Mouse (Mus musculus) inflammation-experienced regulatory T-cells (primary cell): ENCODE measurements around the gene Msmp. TPM values are rescaled to one million over a fixed set of nuclear protein-coding genes. Genes with fewer than 3 reads are reported as not detected.

Experiments used
- polyA plus RNA-seq, 2 experiments: library from polyadenylated mRNA; unstranded; fragments of 100-300 nt; shearing (Covaris generic); gene quantifications; one replicate each; pipeline ENCODE4 v1.2.1; 2017

Msmp gene
- 1 to 10 TPM; 3.0 to 3.9 TPM for polyA plus RNA-seq

DNA sequence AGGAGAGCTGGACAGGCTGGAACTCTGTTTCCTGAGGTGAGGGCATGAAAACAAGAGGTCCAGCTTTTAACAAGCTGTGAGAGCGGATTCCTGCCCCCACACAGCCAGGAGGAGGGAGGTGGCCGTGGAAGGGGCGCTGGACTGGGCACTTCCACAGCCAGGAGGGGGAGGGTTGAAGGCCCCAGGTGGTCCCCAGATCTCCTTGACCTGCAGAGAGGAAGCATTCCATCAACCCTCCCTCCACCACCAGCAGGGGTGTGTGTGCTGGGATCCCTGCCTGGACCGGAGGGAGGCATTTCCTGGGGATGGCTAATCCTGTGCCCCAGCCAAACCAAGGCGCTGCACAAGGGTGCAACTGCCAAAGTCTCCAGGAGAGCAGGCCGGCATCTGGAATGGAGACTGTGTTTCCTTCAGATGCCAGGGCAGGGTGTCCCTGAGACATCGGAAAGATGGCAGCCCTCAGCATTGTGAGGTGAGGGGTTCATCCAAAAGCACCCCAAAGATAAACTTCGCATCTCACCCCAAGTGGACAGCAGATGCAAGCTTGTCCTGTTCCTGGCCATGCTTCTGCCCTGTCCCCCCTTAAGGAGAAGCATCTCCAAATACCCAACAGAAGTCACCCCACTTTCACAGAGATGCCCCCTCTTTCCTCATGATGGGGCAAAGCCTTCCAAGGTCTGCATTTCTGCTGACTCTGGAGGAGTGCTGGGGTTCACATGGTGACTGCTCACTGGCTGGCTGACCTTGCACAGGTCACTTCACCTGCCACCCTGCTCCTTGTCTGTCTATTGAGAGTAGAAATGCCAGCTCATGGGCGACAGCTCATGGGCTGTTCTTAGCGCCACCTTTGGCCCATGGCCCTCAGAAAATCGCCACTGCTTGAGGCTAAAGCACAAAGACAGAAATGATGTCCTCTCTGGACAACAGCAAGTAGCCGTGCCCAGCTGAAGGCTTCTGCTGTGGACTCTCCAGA is at the start of gene Msmp:
Gene Msmp, minus strand, starts transcription at position 51 of the 973 bp plus-strand sequence.

DNA sequence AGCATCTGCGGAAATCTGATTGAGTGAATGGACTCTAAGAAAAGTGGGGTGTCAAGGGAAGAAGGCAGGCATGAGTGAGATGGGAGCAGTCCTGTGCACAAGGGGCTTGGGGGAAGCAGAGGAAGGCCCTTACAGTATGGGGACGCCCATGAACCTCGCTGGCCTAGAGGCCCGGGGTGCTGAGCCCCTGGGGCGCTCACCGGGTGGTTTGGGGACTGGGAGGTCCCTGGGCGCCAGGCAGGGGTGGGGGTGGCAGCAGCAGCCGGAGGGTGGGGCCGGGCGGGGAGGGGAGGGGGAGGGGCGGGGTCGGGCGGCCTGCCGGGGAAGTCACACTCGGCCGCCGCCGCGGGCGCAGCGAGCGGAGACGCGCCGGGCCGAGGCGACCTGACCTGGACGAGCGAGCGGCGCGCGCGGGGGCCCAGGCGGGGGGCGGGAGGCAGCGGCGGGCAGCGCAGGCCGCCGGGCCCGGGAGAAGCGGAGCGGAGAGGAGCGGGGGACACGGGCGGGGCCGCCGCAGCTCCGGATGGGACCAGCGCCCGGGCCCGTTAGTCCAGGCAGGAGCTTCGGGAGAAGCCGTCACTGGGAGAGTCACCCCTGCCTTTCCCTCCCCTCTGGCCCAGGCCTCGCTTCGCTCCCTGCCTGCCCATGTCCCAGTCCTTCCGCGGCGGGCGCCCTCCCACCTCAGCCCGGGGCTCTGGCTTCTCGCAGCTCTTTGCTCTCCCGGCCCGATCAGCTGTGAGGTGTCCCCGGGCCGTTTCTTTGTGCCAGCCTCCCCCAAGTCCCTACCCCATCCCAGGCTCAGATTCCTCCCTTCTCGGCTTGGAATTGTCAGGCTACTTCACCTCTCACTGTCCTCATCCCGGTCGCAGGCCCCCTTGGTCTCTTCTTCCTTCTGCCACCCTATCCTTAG is 47.0 kb upstream of the Msmp start, which contains the start of gene Npr2:
Gene Npr2, plus strand, starts transcription at position 890 of the 910 bp plus-strand sequence.

DNA sequence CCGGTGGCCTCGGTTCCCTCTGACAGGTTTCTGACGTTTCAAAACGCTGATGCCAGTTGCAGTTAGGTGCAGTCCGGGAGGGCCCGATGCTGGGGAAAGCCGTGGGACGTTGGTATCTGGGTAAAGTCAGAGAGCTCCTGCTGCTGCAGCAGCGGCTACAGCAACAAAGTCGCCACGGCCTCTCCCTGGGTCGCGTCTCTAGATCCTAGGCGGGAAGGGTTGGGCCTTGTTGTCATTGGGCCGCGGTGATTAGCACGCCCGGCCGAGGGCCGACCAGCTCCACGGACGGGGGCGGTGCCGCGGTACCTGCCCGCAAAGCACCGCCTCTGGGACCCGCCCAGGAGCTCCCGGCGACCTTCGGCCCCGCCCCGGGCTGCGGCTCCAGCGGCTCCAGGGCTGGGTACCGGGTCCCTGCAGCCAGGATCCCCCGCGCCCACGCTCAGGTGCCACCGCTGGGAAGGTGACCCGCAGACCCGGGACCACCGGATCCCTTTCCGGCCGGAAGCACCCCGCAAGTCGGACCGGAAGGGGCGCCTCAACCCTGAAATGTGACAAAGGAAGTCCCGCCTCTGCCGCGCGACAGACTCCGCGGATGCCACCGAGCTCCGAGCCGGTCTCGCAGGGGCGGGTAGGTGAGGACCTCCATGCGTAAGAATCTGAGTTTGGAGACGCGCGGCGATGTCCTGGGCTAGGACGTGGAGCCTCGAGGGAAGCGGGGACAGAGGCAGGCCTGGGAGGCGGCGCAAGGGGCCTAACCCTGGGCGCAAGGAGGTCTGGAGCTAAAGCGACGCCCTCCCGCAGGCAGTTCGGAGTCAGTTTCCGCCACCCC is 5.7 kb downstream of the Msmp start, which contains the start of the genes Rgp1 and Gba2:
Gene Rgp1, plus strand, starts transcription at position 340 of the 829 bp plus-strand sequence.
Gene Gba2, minus strand, starts transcription at position 498 of the 829 bp plus-strand sequence.

DNA sequence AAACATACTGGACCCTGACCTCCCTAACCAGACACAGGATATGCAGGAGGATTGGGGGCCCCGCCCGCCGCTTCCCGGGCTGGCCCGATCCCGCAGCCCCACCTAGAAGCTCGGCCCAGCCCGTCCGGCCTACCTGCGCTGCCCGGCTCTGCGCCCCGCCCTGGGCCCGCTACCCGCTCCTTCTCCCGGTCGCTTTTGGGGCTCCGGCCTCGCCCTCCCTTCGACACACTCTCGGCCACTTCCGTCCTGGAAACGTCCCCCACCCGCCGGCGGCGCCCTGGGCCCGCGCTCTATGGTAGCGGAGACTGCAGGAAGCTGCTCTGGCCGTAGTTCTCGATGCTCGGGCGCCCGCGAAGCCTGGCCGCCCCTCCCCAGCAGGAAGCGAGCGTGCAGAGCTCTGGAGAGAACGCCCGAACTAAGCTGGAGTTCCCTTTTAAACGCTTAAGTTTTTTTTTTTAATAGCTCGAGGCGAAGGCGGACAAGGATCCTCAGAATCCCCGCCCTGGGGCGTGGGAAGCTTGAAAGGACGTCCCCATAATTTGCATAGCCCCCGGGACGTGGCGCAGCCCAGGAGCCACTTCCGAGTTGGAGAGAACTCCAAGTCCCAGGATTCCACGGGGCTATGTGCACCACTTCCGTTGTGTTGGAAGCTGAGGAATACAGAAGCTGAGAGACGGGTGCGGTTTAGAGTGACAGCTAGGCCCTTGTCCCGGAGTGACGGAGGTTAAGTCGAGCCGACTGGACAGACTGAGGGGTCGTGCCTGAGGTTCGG is 22.1 kb downstream of the Msmp start, which contains the start of the genes Creb3 and Tln1:
Gene Creb3, plus strand, starts transcription at position 336 of the 772 bp plus-strand sequence.
Gene Tln1, minus strand, starts transcription at position 695 of the 772 bp plus-strand sequence.

Other genes starting within 250 kb of the Msmp start
- 1 to 10 TPM in 1 of 2 experiments, under 1 TPM in 1; 0.33 to 1.8 TPM for gene Rusc2, start 202.5 kb downstream of the Msmp start, polyA plus RNA-seq
- under 1 TPM in 1 of 2 experiments, not detected in 1; 0.23 TPM for gene Fam166b, start 155.4 kb downstream of the Msmp start, polyA plus RNA-seq
- 10 to 100 TPM; 54.6 to 94.4 TPM for gene Tesk1, start 142.6 kb downstream of the Msmp start, polyA plus RNA-seq
- 10 to 100 TPM; 33.1 to 65.3 TPM for gene Cd72, start 129.9 kb downstream of the Msmp start, polyA plus RNA-seq
- 100 to 1,000 TPM; 134 to 225 TPM for gene Sit1, start 100.8 kb downstream of the Msmp start, polyA plus RNA-seq
- gene Ccdc107, start 91.6 kb downstream of the Msmp start, polyA plus RNA-seq: 10 to 100 TPM; 89.1 to 99.6 TPM
- gene Arhgef39, start 84.8 kb downstream of the Msmp start, polyA plus RNA-seq: 1 to 10 TPM; 3.8 to 5.5 TPM
- gene Car9, start 77.5 kb downstream of the Msmp start, polyA plus RNA-seq: 1 to 10 TPM in 1 of 2 experiments, under 1 TPM in 1; 0.51 to 1.4 TPM
- gene Tpm2, start 60.7 kb downstream of the Msmp start, polyA plus RNA-seq: under 1 TPM in 1 of 2 experiments, not detected in 1; 0.37 TPM
- 10 to 100 TPM; 82.9 to 91.0 TPM for gene Creb3, start 22.2 kb downstream of the Msmp start, polyA plus RNA-seq
- gene Tln1, start 21.8 kb downstream of the Msmp start, polyA plus RNA-seq: 100 to 1,000 TPM; 223 to 237 TPM
- gene Rgp1, start 5.8 kb downstream of the Msmp start, polyA plus RNA-seq: 10 to 100 TPM; 12.9 to 21.1 TPM
- gene Gba2, start 5.6 kb downstream of the Msmp start, polyA plus RNA-seq: 10 to 100 TPM; 43.6 to 49.6 TPM
- under 1 TPM; 0.53 to 0.72 TPM for gene Npr2, start 47.4 kb upstream of the Msmp start, polyA plus RNA-seq
- under 1 TPM; 0.27 to 0.81 TPM for gene Spag8, start 69.1 kb upstream of the Msmp start, polyA plus RNA-seq
- gene Hint2, start 72.0 kb upstream of the Msmp start, polyA plus RNA-seq: 10 to 100 TPM; 64.9 to 74.6 TPM
- 1 to 10 TPM; 1.4 to 2.3 TPM for gene Tmem8b, start 84.5 kb upstream of the Msmp start, polyA plus RNA-seq
- 1 to 10 TPM in 1 of 2 experiments, under 1 TPM in 1; 0.99 to 2.8 TPM for gene Fam221b, start 84.7 kb upstream of the Msmp start, polyA plus RNA-seq
- gene Olfr70, start 116.3 kb upstream of the Msmp start, polyA plus RNA-seq: not detected
- under 1 TPM in 1 of 2 experiments, not detected in 1; 0.10 TPM for gene Olfr71, start 125.8 kb upstream of the Msmp start, polyA plus RNA-seq
- gene Hrct1, start 142.7 kb upstream of the Msmp start, polyA plus RNA-seq: not detected
- gene Spaar, start 145.5 kb upstream of the Msmp start, polyA plus RNA-seq: 1 to 10 TPM in 1 of 2 experiments, under 1 TPM in 1; 0.48 to 1.3 TPM
- gene Olfr159, start 186.5 kb upstream of the Msmp start, polyA plus RNA-seq: not detected
- gene Olfr156, start 239.4 kb upstream of the Msmp start, polyA plus RNA-seq: under 1 TPM; 0.08 to 0.32 TPM